Mouse (Mus musculus): ENCODE data around the gene Rad54l. TPM values are rescaled to one million over a fixed set of nuclear protein-coding genes. Genes with fewer than 3 reads are reported as not detected.

Rad54l gene
- polyA plus RNA-seq, 1 experiment from 2014 or later, result 5.2 TPM

DNA sequence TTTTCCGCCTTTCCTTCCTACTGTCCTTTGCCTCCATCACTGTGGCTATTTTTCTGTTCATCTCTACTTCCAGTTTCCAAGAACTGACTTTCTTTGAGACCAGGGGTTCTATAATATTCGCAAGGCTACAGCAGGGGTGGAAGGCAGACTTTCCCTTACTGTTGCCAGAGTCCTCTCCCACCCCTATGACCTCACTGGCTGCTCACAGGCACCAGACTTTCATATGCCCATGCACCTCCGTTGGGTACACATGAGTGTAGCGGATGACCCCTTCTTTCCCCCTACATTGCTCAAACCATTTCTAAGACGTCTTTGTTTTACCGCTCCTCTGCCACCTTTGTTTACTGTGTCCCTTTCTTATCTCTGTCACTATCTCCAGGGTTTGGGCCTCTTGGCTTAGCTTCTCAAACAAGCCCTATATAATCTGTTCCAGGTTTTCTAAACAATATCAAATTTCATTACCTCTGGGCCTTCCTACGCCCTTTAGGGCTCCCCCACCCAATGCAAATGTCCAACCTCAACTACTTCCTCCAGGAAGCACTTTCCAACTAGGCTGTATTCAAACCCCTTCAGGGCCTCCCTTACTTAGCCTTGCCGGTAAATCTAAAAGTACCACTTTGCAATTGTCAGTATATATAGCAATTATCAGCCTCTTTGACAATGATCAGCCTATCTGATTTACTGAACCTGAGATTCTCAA lies 42.4 kb upstream of the Rad54l start:
- no peak for TF ChIP-seq CTCF (IDR thresholded peaks at IDR 0.05; ENCODE audit: low read depth)
- Histone ChIP-seq H3K27me3 (replicated peaks; ENCODE audit: control insufficient read depth, insufficient read depth, low read length) (no peaks in the 10 kb centered on the region), H3K27ac (ENCODE audit: low read depth, low read length) (peak overlapping the region; percentile 62), H3K9me3 (ENCODE audit: control insufficient read depth) (no peaks in the 10 kb centered on the region), H3K4me2 (replicated peaks; ENCODE audit: low read depth) (peak overlapping the region; percentile 48), H3K36me3 (ENCODE audit: control insufficient read depth, insufficient read depth) (no peaks in the 10 kb centered on the region), H3K9ac (ENCODE audit: low read depth, low read length) (no peak overlapping the region), H3K4me3 (ENCODE audit: low read depth, low read length) (peak overlapping the region; percentile 2; the same call in 1 of the 2 replicates), H3K4me1 (replicated peaks; ENCODE audit: control insufficient read depth, insufficient read depth, low read length) (no peaks in the 10 kb centered on the region; the same call in 1 of the 2 replicates)
- WGBS, result 32% methylated on average over 8 of the region's 8 CpGs
- ATAC-seq, result peak; percentile 34

DNA sequence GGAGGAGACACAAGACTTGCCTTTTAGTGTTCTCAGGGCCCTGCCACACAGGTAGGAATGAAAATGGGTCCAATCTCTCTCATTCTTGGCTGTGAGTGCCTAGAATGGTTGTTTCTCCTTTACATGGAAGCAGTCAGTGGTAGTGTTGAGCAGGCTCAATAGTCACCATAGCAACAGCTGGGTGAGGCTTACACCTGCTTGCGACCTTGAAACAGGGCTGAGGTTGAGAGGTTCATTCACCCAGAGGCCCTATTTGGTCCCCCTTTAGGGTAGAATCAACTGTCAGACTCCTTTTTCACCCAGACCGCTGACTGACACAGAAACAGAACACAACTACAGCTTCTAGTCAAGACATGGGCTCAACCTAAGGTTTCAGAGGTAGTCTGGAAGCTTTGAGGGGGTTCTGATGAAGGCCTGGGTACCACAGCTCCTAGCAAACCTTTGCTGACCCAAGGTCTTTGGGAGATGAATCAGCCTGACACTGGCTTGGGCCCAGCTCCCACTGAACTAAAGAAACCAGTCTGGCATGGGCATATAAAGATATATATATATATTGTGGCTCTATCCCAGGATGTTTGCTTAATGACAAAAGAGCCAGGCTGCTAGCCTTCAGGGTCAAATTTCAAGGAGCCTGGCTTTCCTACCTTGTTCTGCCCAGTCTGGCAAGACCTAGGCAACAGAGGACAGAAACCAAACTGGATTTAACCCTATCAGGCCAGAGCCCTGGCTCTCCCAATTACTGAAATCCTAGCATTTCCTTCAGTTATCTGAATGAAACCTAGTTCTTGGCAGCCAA lies 41.5 kb upstream of the Rad54l start:
- Histone ChIP-seq H3K4me3 (ENCODE audit: low read depth, low read length) (0 out of 2 replicates have a peak overlapping the region, but pooled peaks have one; percentile 2), H3K4me1 (replicated peaks; ENCODE audit: control insufficient read depth, insufficient read depth, low read length) (no peaks in the 10 kb centered on the region; the same call in 1 of the 2 replicates), H3K27ac (ENCODE audit: low read depth, low read length) (peak overlapping the region; percentile 62), H3K9ac (ENCODE audit: low read depth, low read length) (no peak overlapping the region), H3K36me3 (ENCODE audit: control insufficient read depth, insufficient read depth) (no peaks in the 10 kb centered on the region), H3K27me3 (replicated peaks; ENCODE audit: control insufficient read depth, insufficient read depth, low read length) (no peaks in the 10 kb centered on the region), H3K4me2 (replicated peaks; ENCODE audit: low read depth) (peak overlapping the region; percentile 35), H3K9me3 (ENCODE audit: control insufficient read depth) (no peaks in the 10 kb centered on the region)
- peak; percentile 53 for ATAC-seq
- 45% methylated on average over 2 of the region's 2 CpGs for WGBS
- no peak for TF ChIP-seq CTCF (IDR thresholded peaks at IDR 0.05; ENCODE audit: low read depth)

DNA sequence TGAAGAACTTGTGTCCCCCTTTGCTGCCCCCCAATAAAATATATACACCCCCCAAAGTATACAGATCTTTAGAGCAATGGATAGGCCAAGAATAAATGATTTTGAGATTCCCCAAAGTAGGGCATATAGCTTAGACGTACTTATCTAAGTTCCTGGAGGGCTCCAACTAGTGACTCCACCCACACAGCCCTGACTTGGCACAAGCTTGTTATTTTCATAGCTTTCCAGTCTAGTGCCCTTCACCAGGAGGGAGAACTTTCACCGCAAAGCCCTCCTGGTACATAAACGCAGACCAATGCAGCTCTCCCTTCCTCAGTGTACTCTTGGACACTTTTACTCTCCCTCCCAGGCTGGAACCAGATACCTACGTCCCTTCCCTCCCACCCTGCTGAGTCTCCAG lies 38.7 kb upstream of the Rad54l start:
- Histone ChIP-seq H3K27ac (ENCODE audit: low read depth, low read length) (no peak overlapping the region), H3K27me3 (replicated peaks; ENCODE audit: control insufficient read depth, insufficient read depth, low read length) (no peaks in the 10 kb centered on the region), H3K4me3 (ENCODE audit: low read depth, low read length) (no peak overlapping the region), H3K4me2 (replicated peaks; ENCODE audit: low read depth) (no peak overlapping the region), H3K4me1 (replicated peaks; ENCODE audit: control insufficient read depth, insufficient read depth, low read length) (no peaks in the 10 kb centered on the region; the same call in 1 of the 2 replicates), H3K9ac (ENCODE audit: low read depth, low read length) (no peak overlapping the region), H3K36me3 (ENCODE audit: control insufficient read depth, insufficient read depth) (peaks cover 20% of the 10 kb centered on the region), H3K9me3 (ENCODE audit: control insufficient read depth) (no peaks in the 10 kb centered on the region)
- ATAC-seq, result no peak
- WGBS, result 73% methylated on average over 4 of the region's 4 CpGs
- no peak for TF ChIP-seq CTCF (IDR thresholded peaks at IDR 0.05; ENCODE audit: low read depth)

DNA sequence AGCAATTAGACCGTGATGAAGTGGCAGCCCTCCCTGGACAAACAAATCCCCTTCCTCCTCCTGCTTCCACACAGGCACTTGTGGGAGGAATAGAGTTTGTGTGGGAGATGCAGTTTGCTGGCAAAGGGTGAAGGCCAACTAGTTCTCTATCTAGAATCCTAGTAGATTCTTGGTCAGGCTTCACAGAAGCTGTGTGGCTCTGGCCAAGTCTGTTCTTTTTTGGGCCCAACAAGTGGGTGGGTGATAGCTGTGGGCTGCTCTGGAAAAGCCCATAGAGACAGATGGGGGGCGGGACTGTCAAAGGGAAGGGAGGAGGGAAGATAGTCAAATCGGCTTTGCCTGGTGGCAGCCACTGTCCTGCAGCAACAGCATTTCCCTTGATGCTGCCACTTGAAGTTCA lies 37.3 kb upstream of the Rad54l start:
- ATAC-seq, result no peak
- H3K27me3 ChIP-seq (replicated peaks; ENCODE audit: control insufficient read depth, insufficient read depth, low read length), result no peaks in the 10 kb centered on the region
- TF ChIP-seq CTCF (IDR thresholded peaks at IDR 0.05; ENCODE audit: low read depth), result no peak
- H3K4me3 ChIP-seq (ENCODE audit: low read depth, low read length), result no peak overlapping the region
- H3K27ac ChIP-seq (ENCODE audit: low read depth, low read length), result no peak overlapping the region
- 69% methylated on average over 3 of the region's 3 CpGs for WGBS
- H3K9me3 ChIP-seq (ENCODE audit: control insufficient read depth), result no peaks in the 10 kb centered on the region
- H3K4me1 ChIP-seq (replicated peaks; ENCODE audit: control insufficient read depth, insufficient read depth, low read length), result no peaks in the 10 kb centered on the region; the same call in 1 of the 2 replicates
- peaks cover 27% of the 10 kb centered on the region for H3K36me3 ChIP-seq (ENCODE audit: control insufficient read depth, insufficient read depth)
- no peak overlapping the region for H3K4me2 ChIP-seq (replicated peaks; ENCODE audit: low read depth)
- no peak overlapping the region for H3K9ac ChIP-seq (ENCODE audit: low read depth, low read length)

DNA sequence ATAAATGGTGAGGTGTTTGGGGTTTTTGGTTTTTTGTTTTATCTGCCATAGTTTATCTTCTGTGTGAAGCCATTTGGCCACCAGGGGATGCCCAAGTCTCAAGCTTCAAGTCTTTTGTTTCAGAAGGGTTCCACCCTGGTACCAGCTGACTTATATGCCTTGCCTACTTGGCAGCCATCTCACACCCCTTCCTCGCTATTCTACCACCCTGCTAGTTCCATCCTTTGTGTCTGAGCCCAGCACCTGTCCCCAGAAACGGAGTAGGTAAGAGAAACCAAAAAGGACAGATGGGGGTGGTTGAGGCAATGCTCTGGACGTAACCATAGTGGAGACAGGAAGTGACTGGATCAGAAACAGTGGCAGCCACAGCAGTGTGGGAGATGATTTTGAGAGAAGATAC lies 36.4 kb upstream of the Rad54l start:
- 72% methylated on average over 3 of the region's 3 CpGs for WGBS
- H3K4me2 ChIP-seq (replicated peaks; ENCODE audit: low read depth), result no peak overlapping the region
- no peaks in the 10 kb centered on the region for H3K27me3 ChIP-seq (replicated peaks; ENCODE audit: control insufficient read depth, insufficient read depth, low read length)
- no peak overlapping the region for H3K27ac ChIP-seq (ENCODE audit: low read depth, low read length)
- H3K9me3 ChIP-seq (ENCODE audit: control insufficient read depth), result no peaks in the 10 kb centered on the region
- no peak overlapping the region for H3K4me3 ChIP-seq (ENCODE audit: low read depth, low read length)
- TF ChIP-seq CTCF (IDR thresholded peaks at IDR 0.05; ENCODE audit: low read depth), result peak; percentile 72
- no peak overlapping the region for H3K9ac ChIP-seq (ENCODE audit: low read depth, low read length)
- ATAC-seq, result no peak
- peaks cover 36% of the 10 kb centered on the region for H3K36me3 ChIP-seq (ENCODE audit: control insufficient read depth, insufficient read depth)
- no peaks in the 10 kb centered on the region for H3K4me1 ChIP-seq (replicated peaks; ENCODE audit: control insufficient read depth, insufficient read depth, low read length)

DNA sequence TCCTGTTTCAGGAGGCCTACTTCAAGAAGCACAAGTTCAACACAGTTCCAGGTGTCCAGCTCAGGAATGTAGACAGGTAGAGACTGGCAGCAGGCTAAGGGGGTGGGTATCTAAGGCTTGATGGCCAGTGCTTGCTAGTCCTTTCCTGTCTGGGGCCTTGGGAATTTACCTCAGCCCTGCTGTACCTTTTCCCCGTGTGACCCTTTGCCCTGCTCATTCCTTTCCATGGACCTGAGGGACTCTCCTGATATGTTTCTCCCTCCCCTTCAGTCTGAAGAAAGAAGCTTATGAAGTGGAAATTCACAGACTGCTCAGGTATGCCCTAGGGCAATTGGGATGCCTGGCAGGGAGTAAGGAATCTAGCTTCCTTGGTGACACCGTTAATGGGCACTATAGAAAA lies 34.4 kb upstream of the Rad54l start:
- no peak overlapping the region for H3K4me2 ChIP-seq (replicated peaks; ENCODE audit: low read depth)
- no peak overlapping the region for H3K9ac ChIP-seq (ENCODE audit: low read depth, low read length)
- no peaks in the 10 kb centered on the region for H3K4me1 ChIP-seq (replicated peaks; ENCODE audit: control insufficient read depth, insufficient read depth, low read length)
- no peak overlapping the region for H3K4me3 ChIP-seq (ENCODE audit: low read depth, low read length)
- 84% methylated on average over 2 of the region's 2 CpGs for WGBS
- H3K27ac ChIP-seq (ENCODE audit: low read depth, low read length), result no peak overlapping the region
- peaks cover 56% of the 10 kb centered on the region for H3K36me3 ChIP-seq (ENCODE audit: control insufficient read depth, insufficient read depth)
- ATAC-seq, result no peak
- H3K9me3 ChIP-seq (ENCODE audit: control insufficient read depth), result no peaks in the 10 kb centered on the region
- no peak for TF ChIP-seq CTCF (IDR thresholded peaks at IDR 0.05; ENCODE audit: low read depth)
- H3K27me3 ChIP-seq (replicated peaks; ENCODE audit: control insufficient read depth, insufficient read depth, low read length), result no peaks in the 10 kb centered on the region
